Mouse (Mus musculus) small intestine, adult 2 months (tissue): ENCODE measurements at regions not wholly inside any gene's neighbourhood (a gene's known extent, or its start where the extent isn't known, plus 50 kb on each side); places are given as distances from the start of the nearest gene placed in this dataset.
"Not testable (repeated sequence)": the region's sequence is repeated elsewhere in the genome, so short reads cannot be mapped to it uniquely, and the experiment has no call there.

ENCODE experiments used
- H3K27ac ChIP-seq: fragments of 200-500 bp; 2 replicates; pipeline ENCODE4 v1.5.1; 2012; ENCODE audit warnings: low read depth, low read length, control low read depth, inconsistent platforms; ENCODE audit not compliant: insufficient read depth
- H3K27me3 ChIP-seq: fragments of 200-500 bp; 2 replicates; pipeline ENCODE4 v1.6.1; 2012; ENCODE audit warnings: mild to moderate bottlenecking, moderate library complexity, low read length, inconsistent platforms; ENCODE audit not compliant: control insufficient read depth, insufficient read depth
- H3K36me3 ChIP-seq: fragments of 200-500 bp; 2 replicates; pipeline ENCODE4 v1.6.1; 2012; ENCODE audit warnings: mild to moderate bottlenecking, low read length, control low read depth, inconsistent platforms; ENCODE audit not compliant: control insufficient read depth, insufficient read depth
- H3K4me1 ChIP-seq: fragments of 200-500 bp; 2 replicates; pipeline ENCODE4 v1.6.1; 2012; ENCODE audit warnings: low read length, inconsistent platforms, mixed read lengths; ENCODE audit not compliant: control insufficient read depth, insufficient read depth, insufficient read length
- H3K4me3 ChIP-seq: fragments of 200-500 bp; 2 replicates; pipeline ENCODE4 v1.5.1; 2012; ENCODE audit warnings: low read depth, mild to moderate bottlenecking, control low read depth, inconsistent platforms, low read length, moderate library complexity
- CTCF ChIP-seq: fragments of 200-500 bp; IDR thresholded peaks from 2 replicates; pipeline ENCODE4 v1.5.1; 2012; ENCODE audit warnings: low read depth, mild to moderate bottlenecking, control low read depth, inconsistent platforms, low read length, moderate library complexity, mixed read lengths; ENCODE audit not compliant: insufficient replicate concordance, insufficient read length; ENCODE audit errors: extremely low read depth
- POLR2A ChIP-seq: fragments of 200-500 bp; IDR thresholded peaks from 2 replicates; pipeline ENCODE4 v1.6.1; 2012; ENCODE audit warnings: low read depth, mild to moderate bottlenecking, control low read depth, inconsistent platforms, low read length, moderate library complexity
- WGBS: fragments of 180-500 bp; shearing (Covaris S2); methylation state at CpG from one replicate; pipeline ENCODE4 v1.1.7; 2018; 5-methylcytosine and 5-hydroxymethylcytosine counted together

DNA sequence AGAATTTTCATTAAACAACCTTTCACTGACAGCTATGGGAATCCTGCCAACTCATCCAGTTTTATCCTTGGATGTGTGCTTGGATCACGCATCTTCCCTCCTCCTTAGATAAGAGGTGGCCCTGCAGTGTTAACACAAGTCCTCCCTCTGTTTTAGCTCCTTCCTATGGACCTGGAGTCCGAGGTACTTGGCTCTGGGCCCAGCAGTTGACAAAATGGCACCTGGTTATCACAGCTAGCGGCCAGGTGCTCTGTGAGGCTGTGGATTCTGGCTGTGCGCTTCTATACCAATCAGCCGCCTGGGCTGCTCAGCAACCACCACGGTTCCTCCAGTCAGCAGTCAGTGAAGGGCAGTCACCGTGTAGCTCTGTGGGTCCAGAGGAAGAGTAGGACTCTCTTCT is 157.4 kb downstream of the Prdm2 start:
- Histone ChIP-seq H3K4me3 (no peak overlapping the region), H3K4me1 (no peaks in the 10 kb centered on the region), H3K27ac (no peak overlapping the region), H3K36me3 (no peaks in the 10 kb centered on the region), H3K27me3 (no peaks in the 10 kb centered on the region)
- no peak for TF ChIP-seq CTCF
- no peak for TF ChIP-seq POLR2A
- 35% methylated on average over 7 of the region's 7 CpGs for WGBS

DNA sequence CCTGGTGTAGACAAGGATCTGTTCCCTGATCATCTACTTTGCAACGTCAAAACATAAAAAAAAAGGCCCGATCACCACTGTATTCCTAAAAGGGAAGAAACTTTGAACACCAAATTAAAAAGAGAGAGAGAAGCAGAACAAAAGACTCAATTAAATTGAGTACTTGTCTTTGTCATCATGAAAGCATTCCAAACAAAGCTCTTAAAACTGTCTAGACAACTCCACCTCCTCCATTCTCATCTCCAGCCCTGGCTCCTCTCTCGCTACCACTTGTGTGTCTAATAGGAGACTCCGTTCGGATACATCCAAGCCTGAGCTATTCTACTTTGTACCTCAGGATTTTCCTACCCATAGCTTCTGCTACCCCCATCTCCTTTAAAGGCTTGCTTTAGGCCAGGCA is 159.8 kb downstream of the Prdm2 start:
- Histone ChIP-seq H3K4me3 (no peak overlapping the region), H3K27ac (no peak overlapping the region), H3K4me1 (no peaks in the 10 kb centered on the region), H3K36me3 (no peaks in the 10 kb centered on the region), H3K27me3 (no peaks in the 10 kb centered on the region)
- no peak for TF ChIP-seq CTCF
- TF ChIP-seq POLR2A = no peak
- WGBS = 93% methylated on average over 5 of the region's 5 CpGs

DNA sequence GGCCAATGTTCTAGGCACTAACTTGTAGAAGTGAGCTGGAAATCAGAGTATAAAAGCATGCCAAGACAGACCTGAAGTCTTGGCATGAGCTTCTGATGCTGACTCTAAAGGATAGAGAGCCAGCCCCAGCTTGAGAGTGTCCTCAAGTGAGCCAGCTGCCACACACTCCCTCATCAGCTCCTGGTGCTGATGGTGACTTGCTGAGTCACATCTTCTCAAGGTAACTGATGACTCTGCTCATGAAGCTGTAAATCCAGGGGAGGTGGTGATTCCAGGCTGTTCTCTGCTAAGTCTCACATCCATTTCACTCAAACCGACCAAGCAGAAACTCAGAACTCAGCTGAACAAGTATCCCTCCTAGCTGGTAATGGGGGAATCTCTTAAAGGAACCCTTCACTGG is 161.6 kb downstream of the Prdm2 start:
- WGBS = 95% methylated on average over 1 of the region's 1 CpGs
- no peak for TF ChIP-seq POLR2A
- no peak for TF ChIP-seq CTCF
- no peaks in the 10 kb centered on the region for H3K4me1 ChIP-seq
- no peaks in the 10 kb centered on the region; the same call in 1 of the 2 replicates for H3K27me3 ChIP-seq
- H3K4me3 ChIP-seq = no peak overlapping the region
- H3K27ac ChIP-seq = no peak overlapping the region
- no peaks in the 10 kb centered on the region for H3K36me3 ChIP-seq

DNA sequence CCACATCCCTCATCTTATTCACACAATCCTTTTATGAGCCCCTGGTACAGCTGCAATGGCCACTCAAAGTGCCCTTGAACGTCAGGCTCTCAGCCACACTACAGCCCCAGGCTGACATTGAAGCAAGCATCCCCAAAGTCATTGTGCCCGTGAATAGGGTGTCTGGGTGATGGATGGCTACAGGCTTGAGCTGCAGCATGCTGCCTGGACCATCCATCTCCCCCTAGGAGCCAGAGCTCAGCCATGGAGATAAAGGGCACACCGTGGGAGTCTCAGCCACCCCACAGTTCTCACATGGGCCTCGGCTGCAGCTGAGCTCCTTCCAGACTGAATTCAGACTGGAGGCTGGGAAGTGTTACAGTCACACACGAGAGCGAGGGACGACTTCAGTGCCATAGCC is 167.6 kb downstream of the Prdm2 start:
- no peaks in the 10 kb centered on the region for H3K4me1 ChIP-seq
- 59% methylated on average over 7 of the region's 7 CpGs for WGBS
- H3K36me3 ChIP-seq = no peaks in the 10 kb centered on the region
- TF ChIP-seq CTCF (no peak), POLR2A (no peak)
- no peak overlapping the region for H3K4me3 ChIP-seq
- no peak overlapping the region for H3K27ac ChIP-seq
- H3K27me3 ChIP-seq = no peaks in the 10 kb centered on the region; the same call in 1 of the 2 replicates

DNA sequence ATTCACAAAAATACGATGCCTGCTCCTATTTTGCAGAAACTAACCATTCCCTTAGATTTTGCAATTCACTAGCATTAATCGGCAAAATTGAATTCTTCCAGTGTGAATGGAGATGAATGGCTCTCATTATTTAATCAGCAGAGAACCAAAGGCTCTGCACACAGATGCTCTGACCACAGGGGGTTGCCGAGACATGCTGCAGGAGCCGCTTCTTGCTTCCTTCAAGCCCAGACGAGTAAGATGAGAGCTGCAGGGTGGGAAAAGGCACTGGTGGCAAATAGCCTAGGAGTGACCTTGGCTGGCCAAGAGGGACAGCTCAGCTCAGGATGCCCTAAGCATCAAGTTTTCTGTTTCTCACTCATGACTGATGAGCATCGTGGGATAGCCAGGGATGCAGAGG is 170.0 kb downstream of the Prdm2 start:
- Histone ChIP-seq H3K4me1 (no peaks in the 10 kb centered on the region), H3K27ac (no peak overlapping the region), H3K36me3 (no peaks in the 10 kb centered on the region), H3K27me3 (no peaks in the 10 kb centered on the region; the same call in 1 of the 2 replicates), H3K4me3 (no peak overlapping the region)
- TF ChIP-seq POLR2A (no peak), CTCF (no peak)
- 69% methylated on average over 6 of the region's 6 CpGs for WGBS

DNA sequence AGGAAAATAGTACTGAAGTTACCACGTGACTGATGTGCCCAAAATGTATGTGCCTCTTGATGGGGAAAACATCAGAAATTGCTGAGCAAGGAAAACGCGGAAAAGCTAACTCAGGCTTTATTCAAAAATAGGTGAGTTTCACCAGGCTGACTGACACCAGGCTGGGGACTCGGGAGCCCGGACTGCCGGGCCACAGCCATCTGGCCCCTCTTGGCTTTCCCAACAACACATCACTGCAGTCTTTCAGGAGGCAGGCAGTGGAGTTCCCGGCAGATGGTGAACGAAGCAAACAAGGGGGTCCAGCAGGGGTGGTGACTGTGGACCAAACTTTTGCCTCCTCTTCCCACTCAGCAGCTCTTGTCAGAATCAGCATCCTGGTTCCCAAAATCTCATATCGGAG is 174.2 kb downstream of the Prdm2 start:
- no peaks in the 10 kb centered on the region for H3K36me3 ChIP-seq
- WGBS = 81% methylated on average over 9 of the region's 9 CpGs

DNA sequence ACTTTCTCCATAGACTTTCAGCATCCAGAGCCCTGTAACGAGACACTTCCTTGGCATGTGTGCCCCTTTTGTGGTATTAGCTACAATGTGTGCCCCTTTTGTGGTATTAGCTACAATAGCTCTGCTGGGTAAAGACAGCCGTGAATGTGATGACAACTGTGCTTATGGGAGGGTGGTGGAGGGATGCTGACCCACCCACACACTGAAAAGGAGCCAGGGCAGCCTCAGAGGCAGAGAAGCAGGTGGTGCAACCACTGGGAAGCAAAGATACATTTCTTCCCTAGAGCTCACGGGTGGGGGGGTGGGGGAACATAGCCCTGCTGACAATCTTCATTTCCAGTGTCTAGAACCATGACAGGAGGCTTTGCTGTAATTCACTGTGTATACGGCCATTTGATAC is 176.1 kb downstream of the Prdm2 start:
- no peaks in the 10 kb centered on the region for H3K27me3 ChIP-seq
- TF ChIP-seq POLR2A = no peak
- no peak for TF ChIP-seq CTCF
- H3K27ac ChIP-seq = no peak overlapping the region
- H3K4me1 ChIP-seq = no peaks in the 10 kb centered on the region
- WGBS = 62% methylated on average over 4 of the region's 4 CpGs
- H3K4me3 ChIP-seq = no peak overlapping the region
- no peaks in the 10 kb centered on the region for H3K36me3 ChIP-seq

More for the DNA sequence above, 174.2 kb downstream of the Prdm2 start:
- Histone ChIP-seq H3K4me1 (no peaks in the 10 kb centered on the region), H3K27me3 (no peaks in the 10 kb centered on the region), H3K4me3 (no peak overlapping the region), H3K27ac (no peak overlapping the region)
- TF ChIP-seq CTCF (no peak), POLR2A (no peak)

DNA sequence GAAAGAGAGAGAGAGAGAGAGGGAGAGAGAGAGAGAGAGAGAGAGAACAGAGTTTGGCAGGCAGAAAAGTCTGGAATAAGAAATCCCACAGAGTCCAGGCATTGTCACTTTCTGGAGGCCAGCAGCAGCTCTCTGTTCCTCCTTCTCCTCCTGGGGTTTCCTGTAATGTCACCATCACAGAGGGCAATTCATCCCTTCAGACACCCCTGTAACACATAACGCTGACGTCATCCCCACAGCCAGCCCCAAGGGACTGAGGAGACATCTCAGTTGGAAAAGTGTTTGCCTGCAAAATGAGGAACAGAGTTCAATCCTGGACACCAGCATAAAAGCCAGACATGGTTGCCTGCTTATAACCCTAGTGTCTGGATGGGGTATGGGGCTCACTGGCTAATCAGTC is 177.7 kb downstream of the Prdm2 start:
- H3K27me3 ChIP-seq, H3K4me1 ChIP-seq, H3K27ac ChIP-seq, H3K4me3 ChIP-seq, H3K36me3 ChIP-seq: not testable (repeated sequence)
- WGBS = 72% methylated on average over 2 of the region's 2 CpGs

DNA sequence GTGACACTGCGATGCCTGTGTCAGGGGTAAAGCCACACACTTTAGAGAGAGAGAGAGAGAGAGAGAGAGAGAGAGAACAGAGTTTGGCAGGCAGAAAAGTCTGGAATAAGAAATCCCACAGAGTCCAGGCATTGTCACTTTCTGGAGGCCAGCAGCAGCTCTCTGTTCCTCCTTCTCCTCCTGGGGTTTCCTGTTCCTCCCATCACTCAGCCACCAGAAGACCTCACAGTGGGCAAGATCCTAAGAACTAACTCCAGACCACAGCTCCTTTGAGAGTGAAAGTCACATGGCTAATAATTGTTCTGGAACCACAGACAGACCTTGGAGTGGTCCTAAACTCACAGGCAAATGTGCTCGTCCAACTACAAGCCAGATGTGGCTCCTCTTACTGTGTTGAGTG is 178.5 kb downstream of the Prdm2 start:
- not testable (repeated sequence) for H3K4me3 ChIP-seq, H3K27me3 ChIP-seq, H3K27ac ChIP-seq, H3K36me3 ChIP-seq, H3K4me1 ChIP-seq
- WGBS = 74% methylated on average over 2 of the region's 2 CpGs

DNA sequence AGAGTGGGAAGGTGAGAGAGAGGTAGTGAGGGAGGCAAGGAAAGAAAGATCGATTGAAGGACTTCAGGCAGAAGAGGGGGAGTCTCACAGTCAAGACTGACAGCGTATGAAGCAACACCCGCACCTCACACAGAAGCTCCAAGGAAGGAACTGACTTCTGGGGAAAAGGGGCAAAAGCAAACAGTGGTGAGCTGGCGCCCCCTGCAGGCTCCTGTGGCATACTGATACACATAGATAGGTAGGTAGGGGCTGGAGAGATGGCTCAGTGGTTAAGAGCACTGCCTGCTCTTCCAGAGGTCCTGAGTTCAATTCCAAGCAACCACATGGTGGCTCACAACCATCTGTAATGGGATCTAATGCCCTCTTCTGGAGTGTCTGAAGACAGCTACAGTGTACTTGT is 183.0 kb downstream of the Prdm2 start:
- not testable (repeated sequence) for H3K36me3 ChIP-seq, H3K27ac ChIP-seq, H3K4me3 ChIP-seq, H3K4me1 ChIP-seq, H3K27me3 ChIP-seq
- WGBS = 69% methylated on average over 4 of the region's 4 CpGs
